Mouse (Mus musculus) heart, postnatal 4 days (tissue): ENCODE measurements around the gene Tpm4. TPM values are rescaled to one million over a fixed set of nuclear protein-coding genes. Genes with fewer than 3 reads are reported as not detected.
"Not testable (repeated sequence)": the region's sequence is repeated elsewhere in the genome, so short reads cannot be mapped to it uniquely, and the experiment has no call there.

Source experiments
- DNase-seq: peaks from one replicate; pipeline ENCODE4 v3.0.0; 2021
- total RNA-seq, 2 experiments: library from RNA; stranded (reverse); gene quantifications; 2 replicates each; pipeline ENCODE4 v1.2.3; 2021

Gene Tpm4
- 100 to 1,000 TPM; 269 to 284 TPM for total RNA-seq

DNA sequence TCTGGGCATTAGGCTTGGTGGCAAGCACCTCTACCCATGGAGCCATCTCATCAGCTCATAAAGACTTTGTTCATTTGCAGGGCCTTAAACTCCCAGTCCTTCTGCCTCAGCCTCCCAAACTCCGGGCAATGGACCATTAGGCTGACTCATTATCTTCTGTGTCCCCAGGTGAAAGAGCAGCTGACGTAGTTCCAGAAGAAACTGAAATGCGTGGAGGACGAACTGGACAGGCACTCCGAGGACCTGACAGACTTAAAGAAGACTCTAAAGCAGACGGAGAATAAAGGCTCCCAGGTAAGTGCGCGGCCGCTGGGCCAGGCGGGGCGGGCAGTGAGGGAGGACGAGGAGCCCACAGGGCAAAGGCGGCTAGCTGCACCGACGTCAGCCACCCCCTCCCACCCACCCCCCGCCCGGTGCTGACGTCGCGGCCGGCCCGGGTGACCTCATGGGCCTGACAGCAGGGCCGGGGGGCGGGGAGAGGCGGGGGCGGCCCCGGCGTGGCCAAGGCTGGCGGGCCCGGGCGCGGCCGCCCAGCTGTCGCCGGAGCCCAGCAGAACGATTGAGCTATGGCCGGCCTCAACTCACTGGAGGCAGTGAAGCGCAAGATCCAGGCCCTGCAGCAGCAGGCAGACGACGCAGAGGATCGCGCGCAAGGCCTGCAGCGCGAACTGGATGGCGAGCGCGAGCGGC lies at the start of gene Tpm4:
TSS of gene Tpm4 (plus strand) at position 220 of the 690 bp plus-strand sequence.
- DNase-seq: peak; percentile 83

DNA sequence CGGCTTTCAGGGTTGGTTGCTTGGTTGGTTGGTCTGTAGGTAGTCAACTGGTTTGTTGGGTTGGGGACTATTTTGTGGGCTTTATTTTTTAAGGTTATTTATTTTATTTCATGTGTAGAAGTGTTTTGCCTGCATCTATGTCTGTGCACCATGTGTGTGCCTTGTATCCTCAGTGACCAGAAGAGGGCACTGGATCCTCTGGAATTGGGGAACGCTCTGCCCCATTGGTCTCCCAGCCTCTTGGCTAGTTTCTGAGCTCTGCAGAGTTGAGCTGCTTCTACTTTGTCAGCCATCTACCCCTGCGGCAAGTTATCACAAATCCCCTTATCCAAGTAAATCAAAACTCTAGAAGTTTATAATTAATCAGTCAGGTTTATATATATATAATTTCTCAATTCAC lies 47.2 kb upstream of the Tpm4 start:
- DNase-seq: not testable (repeated sequence)

DNA sequence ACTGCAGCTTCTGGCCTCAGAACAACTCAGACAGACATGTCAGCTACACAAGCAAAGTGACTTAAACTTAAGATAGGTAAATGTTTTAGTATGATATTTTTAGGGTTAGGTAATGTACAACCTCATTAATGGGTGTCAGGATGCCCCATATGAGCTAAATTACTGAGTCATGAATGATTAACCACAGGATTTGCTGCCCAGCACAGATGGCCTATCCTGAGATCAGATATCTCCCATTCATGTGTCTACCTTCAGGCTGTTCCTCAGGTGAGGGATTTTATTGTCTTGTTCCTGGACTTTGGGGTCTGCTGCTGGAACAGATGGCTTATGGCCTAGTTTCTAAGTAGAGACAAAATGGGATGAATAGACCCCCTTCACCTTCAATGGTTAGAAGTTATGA lies 38.1 kb upstream of the Tpm4 start:
- not testable (repeated sequence) for DNase-seq

DNA sequence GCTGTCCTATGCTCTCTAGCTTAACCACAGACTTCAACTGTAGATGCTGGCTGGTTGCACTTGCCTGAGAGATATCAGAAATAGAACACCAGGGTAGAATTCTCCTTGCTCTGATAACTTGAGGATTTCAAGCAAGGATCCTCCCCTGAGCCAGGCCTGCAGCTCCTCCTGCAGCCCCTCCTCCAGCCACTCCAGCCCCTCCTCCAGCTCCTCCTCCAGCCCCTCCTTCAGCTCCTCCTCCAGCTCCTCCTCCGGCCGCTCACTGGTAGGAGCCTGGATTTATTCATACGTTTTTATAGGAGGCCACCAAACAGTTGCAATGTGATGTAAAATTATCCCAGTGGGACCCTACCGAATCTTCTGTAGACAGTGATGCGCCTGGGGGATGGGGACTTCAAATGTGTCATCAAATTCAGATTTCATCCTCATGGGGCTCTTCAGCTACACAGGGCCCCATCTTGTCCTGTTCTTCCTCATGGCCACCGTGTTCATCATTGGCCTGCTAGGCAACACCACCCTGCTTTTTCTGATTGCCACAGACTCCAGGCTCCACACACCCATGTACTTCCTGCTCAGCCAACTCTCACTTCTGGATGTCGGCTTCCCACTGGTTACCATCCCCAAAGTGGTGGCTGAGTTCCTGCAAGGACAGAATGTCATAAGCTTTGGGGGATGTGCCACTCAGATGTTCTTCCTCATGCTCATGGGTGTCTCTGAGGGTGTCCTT lies 35.2 kb upstream of the Tpm4 start:
- peak; percentile 60 for DNase-seq

DNA sequence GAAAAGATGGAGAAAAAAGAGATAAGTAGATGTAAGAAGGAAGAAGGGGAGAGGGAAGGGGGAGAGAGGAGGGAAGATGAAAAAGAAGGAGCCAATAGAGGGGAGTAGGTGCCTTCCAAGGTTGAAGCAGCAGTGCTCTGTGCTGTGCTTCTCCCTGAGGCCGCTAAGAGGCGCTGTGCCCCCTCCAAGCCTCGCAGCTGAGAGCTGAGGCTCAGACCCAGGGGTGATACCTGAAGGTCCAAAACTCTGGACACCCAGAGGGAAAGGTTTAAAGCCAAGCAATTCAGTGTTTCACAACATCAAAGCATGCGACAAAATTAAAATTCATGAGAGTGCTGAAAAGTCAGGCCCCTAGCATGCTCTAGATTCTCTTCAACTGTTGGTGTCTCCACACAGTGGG lies 29.6 kb upstream of the Tpm4 start:
- DNase-seq: no peak

GRCm38 (mm10) chr8:72106740-72107139 lies 28.0 kb upstream of the Tpm4 start, which contains the start of gene Olfr374:
Gene Olfr374, plus strand, starts transcription at chr8:72107040.
- no peak for DNase-seq

GRCm38 (mm10) chr8:72110876-72111275 lies 23.9 kb upstream of the Tpm4 start:
- no peak for DNase-seq

DNA sequence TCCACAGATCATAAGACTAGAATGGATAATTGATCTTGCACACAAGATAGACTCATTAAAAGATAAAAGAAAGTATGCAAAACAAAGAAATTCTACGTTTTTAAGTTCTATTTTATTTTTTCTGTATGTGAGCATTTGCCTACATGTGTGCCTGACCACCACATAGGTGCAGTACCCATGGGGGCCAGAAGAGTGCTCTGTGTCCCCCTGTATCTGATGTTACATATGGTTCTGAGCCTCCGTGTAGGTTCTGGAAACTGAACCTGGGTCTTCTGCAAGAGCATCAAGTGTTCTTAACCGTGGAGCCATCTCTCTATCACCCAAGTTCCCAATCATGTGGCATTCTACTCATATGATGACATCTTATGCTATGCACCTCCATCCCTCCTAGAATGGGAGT lies 22.3 kb upstream of the Tpm4 start:
- no peak for DNase-seq

DNA sequence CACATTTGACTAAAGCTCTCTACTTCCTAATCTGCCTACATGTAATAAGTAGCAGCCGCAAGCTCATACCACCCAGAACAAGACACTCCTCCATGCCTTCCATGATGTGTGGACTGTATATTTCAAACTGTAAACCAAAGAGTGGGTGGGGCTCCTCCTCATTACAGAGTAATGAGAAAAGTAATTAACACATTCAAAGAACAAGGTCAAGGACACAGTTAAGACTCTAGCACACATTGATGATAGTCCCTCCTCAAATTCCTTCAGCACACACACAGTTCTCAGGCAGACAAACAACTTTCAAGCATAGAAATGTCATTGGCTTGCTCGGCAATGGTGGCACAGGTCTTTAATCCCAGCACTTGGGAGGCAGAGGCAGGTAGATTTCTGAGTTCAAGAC lies 19.6 kb upstream of the Tpm4 start:
- no peak for DNase-seq

- DNase-seq: no peak
These were observed 16.2 kb upstream of the Tpm4 start for GRCm38 (mm10) chr8:72118616-72119015.

DNA sequence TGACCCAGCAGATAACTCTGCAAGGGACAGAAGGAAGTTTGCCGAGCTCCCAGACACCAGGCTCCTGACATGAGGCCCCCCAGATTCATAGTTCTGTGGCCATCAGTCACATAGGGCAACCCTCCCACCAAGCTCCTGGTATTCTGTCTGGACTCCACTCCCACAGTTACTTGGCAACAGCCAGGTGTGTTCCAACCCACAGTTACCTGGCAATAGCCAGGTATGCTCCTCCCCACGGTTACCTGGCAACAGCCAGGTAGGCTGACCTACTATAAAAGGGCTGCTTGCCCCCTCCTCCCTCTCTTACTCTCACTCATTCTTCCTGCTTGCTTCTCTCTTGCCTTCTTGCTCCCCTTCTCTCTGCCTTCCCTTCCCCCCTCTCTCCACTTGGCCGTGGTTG lies 13.3 kb upstream of the Tpm4 start:
- not testable (repeated sequence) for DNase-seq

- DNase-seq: no peak
These were observed 12.8 kb upstream of the Tpm4 start for GRCm38 (mm10) chr8:72121997-72122396.

GRCm38 (mm10) chr8:72127834-72128233 lies 6.9 kb upstream of the Tpm4 start:
- DNase-seq: no peak

GRCm38 (mm10) chr8:72131251-72131650 lies 3.5 kb upstream of the Tpm4 start:
- DNase-seq: peak; percentile 48

DNA sequence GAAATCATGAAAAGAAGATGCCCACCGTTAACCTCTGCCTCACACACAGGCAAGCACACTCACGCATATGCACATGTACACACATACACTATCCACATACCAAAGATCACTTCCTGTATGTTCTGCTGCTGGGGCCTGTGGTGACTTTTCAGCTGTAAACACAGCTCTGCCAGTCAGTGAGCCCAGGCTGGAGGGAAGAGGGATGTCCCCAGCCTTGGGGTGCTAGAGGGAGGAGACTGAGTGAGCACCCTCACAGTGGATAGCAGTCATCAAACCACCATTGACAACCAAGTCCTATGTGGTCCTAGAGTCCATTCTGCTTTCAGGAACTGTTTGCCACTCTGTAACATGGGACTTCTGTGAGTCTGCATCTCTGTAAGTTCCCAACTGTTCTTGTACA lies 2.9 kb upstream of the Tpm4 start:
- DNase-seq: no peak

- DNase-seq: no peak
These were observed 2.4 kb upstream of the Tpm4 start for GRCm38 (mm10) chr8:72132417-72132816.

- no peak for DNase-seq
These were observed 1.9 kb upstream of the Tpm4 start for GRCm38 (mm10) chr8:72132891-72133290.

GRCm38 (mm10) chr8:72133507-72133906 lies 1.3 kb upstream of the Tpm4 start:
- DNase-seq: no peak

DNA sequence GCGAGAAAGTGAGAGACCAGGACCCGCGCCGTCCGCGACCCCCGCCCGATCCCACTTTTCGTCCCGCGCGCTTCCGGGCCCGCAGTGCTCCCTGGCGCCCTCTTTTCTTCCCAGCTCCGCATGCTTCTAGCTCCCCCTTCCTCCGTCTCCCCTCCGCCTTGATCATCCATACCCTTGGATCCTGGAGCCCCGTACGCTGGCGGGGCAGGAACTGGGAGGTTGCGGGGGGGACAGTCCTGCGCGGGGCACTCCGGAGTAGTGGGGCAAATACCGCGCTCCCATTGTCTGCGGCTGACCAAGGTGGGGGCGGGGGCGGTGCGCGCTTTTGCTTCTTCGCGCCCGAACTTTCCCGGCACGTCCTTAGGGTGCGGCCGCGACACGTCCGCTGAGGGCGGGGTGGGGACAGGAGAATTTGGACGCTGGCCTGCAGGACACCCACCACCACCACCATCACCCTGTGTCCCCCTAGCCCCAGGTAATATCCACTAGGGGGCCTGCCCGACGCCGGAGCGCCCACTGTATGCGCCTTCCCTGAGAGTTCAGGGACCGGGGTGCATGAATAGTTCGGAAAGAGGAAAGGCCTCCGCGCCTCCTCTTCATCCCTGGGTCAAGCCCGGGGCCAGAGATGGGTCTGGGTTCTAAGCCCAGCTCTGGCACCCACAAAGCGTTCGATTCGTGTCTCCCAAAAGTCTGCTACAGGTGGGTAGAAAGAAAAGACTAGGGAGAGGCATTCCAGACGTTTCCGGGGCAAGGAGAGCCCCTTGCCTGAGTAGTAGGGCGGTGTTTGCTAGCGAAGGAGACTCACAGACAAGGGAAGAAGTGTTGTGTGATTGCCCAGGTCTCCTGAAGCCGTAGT lies 899 bp downstream of the Tpm4 start:
- DNase-seq: peak; percentile 70

- peak; percentile 76 for DNase-seq
These were observed 1.7 kb downstream of the Tpm4 start for GRCm38 (mm10) chr8:72136302-72136978.

GRCm38 (mm10) chr8:72137431-72137830 lies 2.7 kb downstream of the Tpm4 start:
- DNase-seq: no peak

DNA sequence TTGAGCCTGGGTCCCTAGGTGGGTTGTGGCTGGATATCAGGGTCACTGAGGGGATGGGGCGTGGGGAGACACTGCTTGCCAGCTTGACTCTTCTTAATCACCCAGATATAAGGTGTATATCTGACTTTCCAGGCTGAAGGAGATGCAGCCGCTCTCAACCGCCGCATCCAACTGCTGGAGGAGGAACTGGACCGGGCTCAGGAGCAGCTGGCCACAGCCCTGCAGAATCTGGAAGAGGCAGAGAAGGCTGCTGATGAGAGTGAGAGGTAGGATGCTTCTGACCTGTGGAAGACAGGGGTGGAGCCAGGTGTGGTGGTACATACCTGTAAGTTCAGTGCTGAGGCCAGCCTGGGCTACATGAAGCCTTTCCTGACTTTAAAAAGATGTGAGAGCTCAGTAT lies 3.7 kb downstream of the Tpm4 start:
- DNase-seq: no peak
